Mouse (Mus musculus) urinary bladder, postnatal 36 days (tissue): ENCODE measurements around the gene Gm3139.
"Not testable (repeated sequence)": the region's sequence is repeated elsewhere in the genome, so short reads cannot be mapped to it uniquely, and the experiment has no call there.

ENCODE experiments used
- DNase-seq, 2 experiments: peaks; one replicate each; pipeline ENCODE4 v3.0.0; 2022; ENCODE audit warnings: low spot score in 2 of 2, mixed read lengths in 1 of 2

Gm3139 gene

DNA sequence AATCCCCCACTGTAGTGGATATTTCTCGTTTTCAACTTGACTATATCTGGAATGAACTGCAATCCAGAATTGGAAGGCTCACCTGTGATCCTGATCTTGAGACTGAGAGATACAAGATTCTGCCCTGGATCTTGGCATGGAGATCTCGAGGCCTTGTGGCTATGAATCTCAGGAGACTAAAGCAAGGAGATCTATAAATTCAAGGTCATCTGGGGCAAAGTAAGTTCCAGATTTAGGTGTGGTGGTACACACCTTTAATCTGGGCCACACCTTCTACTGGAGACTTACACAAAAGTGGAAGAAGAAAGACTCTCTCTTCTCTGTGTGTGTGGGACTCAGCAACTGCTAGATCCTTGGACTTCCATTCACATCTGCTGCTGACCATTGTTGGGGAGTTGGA is at the start of gene Gm3139:
Gene Gm3139 (plus strand): TSS at position 301 of the 400 bp plus-strand sequence.
- not testable (repeated sequence) for DNase-seq
